Mouse (Mus musculus) MEL (cell line): ENCODE data around the gene Selenom.

Source experiments
- HCFC1 ChIP-seq: IDR thresholded peaks from 2 replicates; pipeline ENCODE4 v1.6.1; 2012; ENCODE audit warnings: low read depth, mild to moderate bottlenecking, inconsistent platforms, low read length, improper control_type of control experiment, moderate library complexity
- JUND ChIP-seq: IDR thresholded peaks from 2 replicates; pipeline ENCODE4 v1.6.1; 2011; ENCODE audit warnings: low read depth, mild to moderate bottlenecking, improper control_type of control experiment, low read length
- POLR2AphosphoS2 ChIP-seq: IDR thresholded peaks from 2 replicates; pipeline ENCODE4 v1.6.1; 2011; ENCODE audit warnings: low read length, improper control_type of control experiment
- RCOR1 ChIP-seq: IDR thresholded peaks from 2 replicates; pipeline ENCODE4 v1.6.1; 2012; ENCODE audit warnings: low read depth, mild to moderate bottlenecking, inconsistent platforms, low read length, improper control_type of control experiment
- SIN3A ChIP-seq: IDR thresholded peaks from 2 replicates; pipeline ENCODE4 v1.6.1; 2012; ENCODE audit warnings: low read length, improper control_type of control experiment, inconsistent platforms

DNA sequence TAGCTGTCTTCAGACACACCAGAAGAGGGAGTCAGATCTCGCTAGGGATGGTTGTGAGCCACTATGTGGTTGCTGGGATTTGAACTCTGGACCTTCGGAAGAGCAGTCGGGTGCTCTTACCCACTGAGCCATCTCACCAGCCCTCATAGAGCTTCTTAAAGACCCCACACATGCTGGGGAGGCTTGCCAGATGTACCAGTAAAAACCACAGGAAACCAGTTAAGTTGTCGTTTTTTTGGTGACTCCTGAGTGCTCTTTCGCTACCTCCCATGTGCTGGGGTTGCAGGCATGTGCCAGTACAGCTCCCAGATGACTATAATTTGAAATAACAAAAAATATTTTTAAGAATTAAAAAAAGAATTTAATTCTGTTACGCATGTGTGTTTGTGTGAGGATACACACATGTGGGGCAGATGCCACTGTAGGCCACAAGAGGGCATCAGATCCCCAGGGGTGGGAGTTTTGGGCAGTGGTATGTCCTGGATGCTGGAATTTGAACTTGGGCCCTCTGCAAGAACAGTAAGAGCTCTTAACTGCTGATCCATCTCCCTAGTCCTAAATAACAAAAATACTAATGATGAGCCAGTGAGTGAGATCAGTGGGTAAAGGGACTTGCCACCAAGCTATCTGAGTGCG is 39.9 kb upstream of the Selenom start:
- TF ChIP-seq SIN3A: no peak
- TF ChIP-seq HCFC1: no peak
- no peak for TF ChIP-seq JUND
- no peak for TF ChIP-seq RCOR1
- TF ChIP-seq POLR2AphosphoS2: no peak
